ENCODE assay signal across 29 mouse cellular contexts in the genomic region with DNA sequence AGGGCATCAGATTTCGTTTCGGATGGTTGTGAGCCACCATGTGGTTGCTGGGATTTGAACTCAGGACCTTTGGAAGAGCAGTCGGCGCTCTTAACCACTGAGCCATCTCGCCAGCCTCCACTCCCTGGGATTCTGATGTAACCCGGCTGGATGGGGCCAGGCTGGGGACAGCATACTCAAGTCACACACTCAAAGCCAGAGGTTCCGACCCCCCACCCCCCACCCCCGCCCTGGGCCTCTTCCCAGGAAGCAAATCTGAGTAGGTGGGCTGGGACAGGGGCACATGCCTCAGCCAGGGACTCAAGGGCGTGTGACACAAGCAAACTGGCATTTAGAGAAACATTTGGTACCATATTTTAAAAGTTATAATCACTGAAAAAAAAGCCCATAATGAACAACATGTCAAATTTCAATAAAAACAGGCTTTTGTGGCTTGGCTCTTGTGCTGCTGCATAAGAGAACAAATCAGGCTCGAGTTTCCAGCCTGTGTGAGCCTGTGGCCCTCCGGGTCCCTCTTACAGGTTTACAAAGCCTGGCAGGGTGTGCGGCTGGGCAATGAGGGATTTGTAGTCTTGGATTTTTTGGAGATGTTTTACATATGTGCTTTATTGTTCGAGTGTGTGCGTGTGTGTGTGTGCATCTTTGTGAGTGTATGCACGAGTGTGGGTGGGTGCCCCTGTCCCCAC. TPM values are rescaled to one million over a fixed set of nuclear protein-coding genes. Genes with fewer than 3 reads are reported as not detected.
"Had no signal": no experiment of that assay in that cellular context is flagged by ENCODE, and none has a peak within 500 bp of the region (broad histone marks: within the 10 kb centered on the region; RNA-seq: fewer than 3 reads in every experiment).

No protein-coding gene starts in this region.

- H3K9ac ChIP-seq: limb, embryonic 15.5 days; liver, embryonic 14.5 days; liver, postnatal 0 days; lung, embryonic 14.5 days; midbrain, embryonic 13.5 days; neural tube, embryonic 13.5 days; stomach, embryonic 15.5 days had no signal

- ATAC-seq: liver, postnatal 0 days; lung, postnatal 0 days; midbrain, embryonic 13.5 days; midbrain, embryonic 16.5 days had no signal

- H3K4me3 ChIP-seq: layer of hippocampus, adult 2 months; limb, embryonic 15.5 days; megakaryocyte, embryonic 14.5 days; midbrain, embryonic 10.5 days; midbrain, embryonic 13.5 days; myocyte; neural tube, embryonic 13.5 days; stomach, embryonic 15.5 days had no signal

- H3K4me2 ChIP-seq: limb, embryonic 15.5 days; liver, embryonic 11.5 days; lung, embryonic 14.5 days; midbrain, embryonic 13.5 days; neural tube, embryonic 13.5 days; stomach, embryonic 15.5 days had no signal

- DNase-seq: kidney, adult 8-10 months; kidney, postnatal 25 days; layer of hippocampus, adult 9-11 months; liver, postnatal 0 days; lung, embryonic 14.5 days; retina, postnatal 1 day; right cerebral cortex, postnatal 25 days; spleen, adult 18-20 months; thymus, postnatal 25 days had no signal

- H3K9me3 ChIP-seq: limb, embryonic 15.5 days; megakaryocyte, embryonic 14.5 days; midbrain, embryonic 13.5 days; neural tube, embryonic 13.5 days; stomach, embryonic 15.5 days had no signal

- H3K27ac ChIP-seq: layer of hippocampus, adult 2 months; limb, embryonic 15.5 days; liver, embryonic 14.5 days; macrophage; midbrain, embryonic 10.5 days; midbrain, embryonic 13.5 days; neural tube, embryonic 13.5 days; stomach, embryonic 15.5 days had no signal

- H3K27me3 ChIP-seq: limb, embryonic 15.5 days; stomach, embryonic 15.5 days had no signal

- H3K4me1 ChIP-seq: limb, embryonic 15.5 days; megakaryocyte, embryonic 14.5 days; midbrain, embryonic 13.5 days; stomach, embryonic 15.5 days had no signal

- H3K36me3 ChIP-seq: limb, embryonic 15.5 days; midbrain, embryonic 10.5 days; midbrain, embryonic 13.5 days; neural tube, embryonic 13.5 days; stomach, embryonic 15.5 days had no signal

RNA-seq across cellular contexts. Expression of gene Gprc5d, which starts 17.2 kb away (rescaled TPM):
- total RNA-seq: layer of hippocampus, adult 2 months; layer of hippocampus, postnatal 25 days; left cerebral cortex, adult 18-20 months; left cerebral cortex, postnatal 25 days; monocyte, adult 5-6 weeks; neutrophil, adult 5-6 weeks had no signal
- polyA plus RNA-seq: kidney, embryonic 16.5 days; limb, embryonic 11.5 days; limb, embryonic 15.5 days; lung, embryonic 14.5 days; lung, postnatal 0 days; macrophage; midbrain, embryonic 10.5 days; midbrain, embryonic 16.5 days; neural tube, embryonic 13.5 days; stomach, embryonic 15.5 days had no signal

RNA-seq across cellular contexts. Expression of gene Gprc5a, which starts 35.5 kb away (rescaled TPM):
- total RNA-seq: layer of hippocampus, postnatal 25 days had no signal
